Mouse (Mus musculus) embryonic facial prominence, embryonic 13.5 days (tissue): ENCODE data around the gene Lin54. TPM values are rescaled to one million over a fixed set of nuclear protein-coding genes. Genes with fewer than 3 reads are reported as not detected.
"Not testable (repeated sequence)": the region's sequence is repeated elsewhere in the genome, so short reads cannot be mapped to it uniquely, and the experiment has no call there.

ENCODE experiments used
- ATAC-seq: fragments of 200-750 bp; cut with Nextera tagmentation; 2 replicates; pipeline ENCODE4 v1.8.0; 2017; ENCODE audit warnings: low read depth; ENCODE audit not compliant: insufficient number of reproducible peaks, insufficient read depth, low FRiP score, low TSS enrichment
- H3K27ac ChIP-seq: fragments of 300-500 bp; sonication (generic); 2 replicates; pipeline ENCODE4 v1.5.1; 2015; ENCODE audit warnings: moderate library complexity, mild to moderate bottlenecking, inconsistent platforms
- H3K27me3 ChIP-seq: fragments of 300-500 bp; sonication (generic); 2 replicates; pipeline ENCODE4 v1.6.1; 2015; ENCODE audit warnings: mild to moderate bottlenecking, inconsistent platforms
- H3K36me3 ChIP-seq: fragments of 300-500 bp; sonication (generic); 2 replicates; pipeline ENCODE4 v1.6.1; 2015; ENCODE audit warnings: mild to moderate bottlenecking, inconsistent platforms
- H3K4me1 ChIP-seq: fragments of 300-500 bp; sonication (generic); 2 replicates; pipeline ENCODE4 v1.6.1; 2015; ENCODE audit warnings: inconsistent platforms
- H3K4me2 ChIP-seq: fragments of 300-500 bp; sonication (generic); 2 replicates; pipeline ENCODE4 v1.6.1; 2015; ENCODE audit warnings: moderate library complexity, mild to moderate bottlenecking, inconsistent platforms
- H3K4me3 ChIP-seq: fragments of 300-500 bp; sonication (generic); 2 replicates; pipeline ENCODE4 v1.5.1; 2015; ENCODE audit warnings: mild to moderate bottlenecking, inconsistent platforms
- H3K9ac ChIP-seq: fragments of 300-500 bp; sonication (generic); 2 replicates; pipeline ENCODE4 v1.6.1; 2015; ENCODE audit warnings: mild to moderate bottlenecking, inconsistent platforms
- H3K9me3 ChIP-seq: fragments of 300-500 bp; sonication (generic); 2 replicates; pipeline ENCODE4 v1.6.1; 2016; ENCODE audit warnings: inconsistent platforms
- WGBS: fragments of 180-500 bp; shearing (Covaris S2); methylation state at CpG from one replicate; pipeline ENCODE4 v1.1.7; 2015; ENCODE audit warnings: mixed read lengths; 5-methylcytosine and 5-hydroxymethylcytosine counted together
- polyA plus RNA-seq: library from polyadenylated mRNA; unstranded; fragments of >200 nt; fragmentation: Nextera tagmentation; extraction: Ambion mirVana; gene quantifications from 2 replicates; pipeline ENCODE4 v1.2.1, GENCODE M21; 2015

Gene Lin54
- polyA plus RNA-seq, 1 experiment from 2014 or later: 11.0 TPM

DNA sequence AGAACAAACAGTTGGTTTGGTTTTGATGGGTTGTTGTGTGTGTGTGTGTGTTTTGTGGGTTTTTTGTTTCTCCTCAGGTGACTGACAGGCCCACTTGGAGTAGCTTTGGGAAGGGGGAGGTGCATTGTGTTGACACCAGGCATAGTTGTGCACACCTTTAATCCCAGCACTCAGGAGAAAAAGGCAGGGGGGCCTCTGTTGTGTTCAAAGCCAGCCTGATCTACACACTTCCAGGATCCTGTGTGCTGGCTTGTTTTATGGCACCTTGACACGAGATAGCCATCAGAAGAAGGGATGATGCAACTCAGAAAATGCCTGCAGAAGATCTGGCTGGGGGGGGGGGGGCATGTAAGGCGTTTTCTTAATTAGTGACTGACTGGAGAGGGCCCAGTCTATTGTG lies 69.5 kb downstream of the Lin54 start:
- ATAC-seq: no peak
- H3K4me1 ChIP-seq: peaks cover 30% of the 10 kb centered on the region
- H3K4me2 ChIP-seq: peak overlapping the region; percentile 93
- H3K9me3 ChIP-seq: no peaks in the 10 kb centered on the region
- H3K4me3 ChIP-seq: no peak overlapping the region
- no peak overlapping the region; the same call in 1 of the 2 replicates for H3K9ac ChIP-seq
- H3K36me3 ChIP-seq: peaks cover 21% of the 10 kb centered on the region
- no peaks in the 10 kb centered on the region for H3K27me3 ChIP-seq
- 52% methylated on average over 2 of the region's 2 CpGs for WGBS
- H3K27ac ChIP-seq: no peak overlapping the region

- Histone ChIP-seq H3K27me3 (no peaks in the 10 kb centered on the region), H3K27ac (peak overlapping the region; percentile 94), H3K4me1 (peaks cover 34% of the 10 kb centered on the region), H3K36me3 (peaks cover 30% of the 10 kb centered on the region), H3K9me3 (no peaks in the 10 kb centered on the region), H3K4me2 (peak overlapping the region; percentile 93), H3K4me3 (peak overlapping the region; percentile 81), H3K9ac (peak overlapping the region; percentile 97)
- 3% methylated on average over 11 of the region's 11 CpGs for WGBS
- no peak for ATAC-seq
These were observed 70.4 kb downstream of the Lin54 start for GRCm38 (mm10) chr5:100430076-100430390.

GRCm38 (mm10) chr5:100429344-100430075 lies 70.9 kb downstream of the Lin54 start:
- Histone ChIP-seq H3K9me3 (no peaks in the 10 kb centered on the region), H3K4me2 (peak overlapping the region; percentile 93), H3K9ac (peak overlapping the region; percentile 97), H3K27me3 (no peaks in the 10 kb centered on the region), H3K4me3 (peak overlapping the region; percentile 81), H3K4me1 (peaks cover 39% of the 10 kb centered on the region), H3K36me3 (peaks cover 35% of the 10 kb centered on the region), H3K27ac (peak overlapping the region; percentile 94)
- WGBS: under 1% methylated on average over 53 of the region's 53 CpGs
- ATAC-seq: peak; percentile 98

- under 1% methylated on average over 20 of the region's 20 CpGs for WGBS
- peak; percentile 61 for ATAC-seq
- peak overlapping the region; percentile 94 for H3K27ac ChIP-seq
- peaks cover 41% of the 10 kb centered on the region for H3K36me3 ChIP-seq
- peaks cover 45% of the 10 kb centered on the region for H3K4me1 ChIP-seq
- H3K4me3 ChIP-seq: peak overlapping the region; percentile 81
- no peaks in the 10 kb centered on the region for H3K27me3 ChIP-seq
- peak overlapping the region; percentile 93 for H3K4me2 ChIP-seq
- no peaks in the 10 kb centered on the region for H3K9me3 ChIP-seq
- peak overlapping the region; percentile 97 for H3K9ac ChIP-seq
These were observed 71.6 kb downstream of the Lin54 start for GRCm38 (mm10) chr5:100428734-100429343.

DNA sequence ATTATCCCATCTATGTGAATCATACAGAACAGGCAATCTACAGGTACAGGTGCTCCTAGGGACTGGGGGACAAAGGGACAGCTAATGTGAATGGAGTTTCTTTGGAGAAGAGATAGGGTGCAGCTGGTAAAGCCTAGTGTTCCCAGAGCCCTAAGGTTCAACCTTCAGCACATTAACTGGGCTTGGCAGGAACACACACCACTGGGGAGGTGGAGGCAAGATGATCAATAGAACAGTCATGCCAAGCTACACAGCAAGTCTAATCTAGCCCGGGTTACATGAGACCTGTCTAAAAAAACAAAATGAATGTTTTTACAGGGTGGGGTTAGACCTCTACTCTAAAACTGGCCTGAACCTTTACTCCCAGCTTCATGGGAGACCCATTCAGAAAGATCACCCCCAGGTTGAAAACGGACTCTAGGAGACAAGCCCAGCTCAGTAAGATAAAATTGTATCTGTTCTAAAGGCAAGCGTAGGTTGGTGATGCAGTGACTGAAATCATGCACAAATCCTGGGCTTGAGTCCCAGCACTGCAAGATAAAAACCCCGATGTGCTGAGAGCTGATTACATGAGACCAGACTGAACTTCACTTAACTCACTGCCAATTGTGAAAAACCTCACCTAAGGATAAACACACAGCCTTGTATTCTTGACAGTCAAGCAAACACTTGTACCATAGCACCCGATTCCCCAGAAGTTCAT lies 72.3 kb downstream of the Lin54 start:
- H3K4me3 ChIP-seq: peak overlapping the region; percentile 81
- H3K36me3 ChIP-seq: peaks cover 48% of the 10 kb centered on the region
- no peaks in the 10 kb centered on the region for H3K27me3 ChIP-seq
- ATAC-seq: no peak
- H3K4me1 ChIP-seq: peaks cover 52% of the 10 kb centered on the region
- H3K9me3 ChIP-seq: no peaks in the 10 kb centered on the region
- WGBS: 7% methylated on average over 5 of the region's 5 CpGs
- H3K4me2 ChIP-seq: peak overlapping the region; percentile 93
- H3K9ac ChIP-seq: peak overlapping the region; percentile 97
- no peak overlapping the region for H3K27ac ChIP-seq

DNA sequence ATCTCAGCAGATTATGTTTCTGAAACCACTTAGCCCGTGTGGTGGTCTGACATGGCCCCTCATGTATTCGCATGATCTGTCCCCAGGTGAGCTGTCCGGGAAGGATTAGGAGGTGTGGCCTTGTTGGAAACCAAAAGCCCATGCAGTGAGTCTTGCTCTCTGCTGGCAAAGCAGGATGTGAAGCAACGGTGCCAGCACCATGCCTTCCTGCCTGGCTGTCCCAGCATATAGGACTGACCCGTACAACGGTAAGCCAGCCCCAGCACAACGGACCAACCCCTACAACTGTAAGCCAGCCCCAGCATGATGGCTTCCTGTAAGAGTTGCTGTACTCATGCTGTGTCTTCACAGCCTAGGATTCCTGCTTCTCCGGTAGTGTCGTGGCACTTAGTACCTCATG lies 73.2 kb downstream of the Lin54 start:
- no peak for ATAC-seq
- 0 out of 2 replicates have a peak overlapping the region, but pooled peaks have one; percentile 7 for H3K27ac ChIP-seq
- peaks cover 55% of the 10 kb centered on the region for H3K4me1 ChIP-seq
- peaks cover 57% of the 10 kb centered on the region for H3K36me3 ChIP-seq
- WGBS: 40% methylated on average over 9 of the region's 9 CpGs
- H3K9ac ChIP-seq: peak overlapping the region; percentile 97
- no peaks in the 10 kb centered on the region for H3K9me3 ChIP-seq
- no peaks in the 10 kb centered on the region for H3K27me3 ChIP-seq
- H3K4me3 ChIP-seq: peak overlapping the region; percentile 81
- H3K4me2 ChIP-seq: peak overlapping the region; percentile 93

DNA sequence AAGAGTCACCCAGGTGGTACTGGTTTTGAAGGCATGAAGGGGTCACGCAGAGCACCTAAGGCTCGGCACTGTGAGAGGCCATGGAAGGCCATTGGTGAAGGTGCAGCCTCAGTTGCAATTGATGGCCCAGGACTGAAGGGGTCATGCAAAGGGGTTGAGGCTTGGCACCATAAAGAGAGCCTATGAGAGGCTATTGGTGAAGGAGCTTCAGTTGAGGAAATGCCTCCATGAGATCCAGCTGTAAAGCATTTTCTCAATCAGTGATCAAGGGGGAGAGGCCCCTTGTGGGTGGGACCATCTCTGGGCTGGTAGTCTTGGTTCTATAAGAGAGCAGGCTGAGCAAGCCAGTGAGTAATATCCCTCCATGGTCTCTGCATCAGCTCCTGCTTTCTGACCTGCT lies 74.6 kb downstream of the Lin54 start:
- not testable (repeated sequence) for H3K9ac ChIP-seq, H3K27ac ChIP-seq, H3K27me3 ChIP-seq, H3K9me3 ChIP-seq, ATAC-seq
- 66% methylated on average over 2 of the region's 2 CpGs for WGBS
- Histone ChIP-seq H3K36me3 (peaks cover 71% of the 10 kb centered on the region), H3K4me1 (peaks cover 55% of the 10 kb centered on the region), H3K4me2 (peak overlapping the region; percentile 93; the same call in 1 of the 2 replicates), H3K4me3 (peak overlapping the region; percentile 81; the same call in 1 of the 2 replicates)

- no peak overlapping the region for H3K27ac ChIP-seq
- peaks cover 86% of the 10 kb centered on the region for H3K36me3 ChIP-seq
- H3K4me1 ChIP-seq: peaks cover 47% of the 10 kb centered on the region
- ATAC-seq: no peak
- H3K27me3 ChIP-seq: no peaks in the 10 kb centered on the region
- H3K4me2 ChIP-seq: peak overlapping the region; percentile 31
- 77% methylated on average over 3 of the region's 3 CpGs for WGBS
- no peaks in the 10 kb centered on the region for H3K9me3 ChIP-seq
- peak overlapping the region; percentile 11; the same call in 1 of the 2 replicates for H3K9ac ChIP-seq
- H3K4me3 ChIP-seq: 0 out of 2 replicates have a peak overlapping the region, but pooled peaks have one; percentile 9
These were observed 76.2 kb downstream of the Lin54 start for GRCm38 (mm10) chr5:100424252-100424651.

GRCm38 (mm10) chr5:100423626-100424025 lies 76.8 kb downstream of the Lin54 start:
- Histone ChIP-seq H3K36me3 (peaks cover 92% of the 10 kb centered on the region), H3K4me2 (peak overlapping the region; percentile 31), H3K27me3 (no peaks in the 10 kb centered on the region), H3K27ac (0 out of 2 replicates have a peak overlapping the region, but pooled peaks have one; percentile 48), H3K4me3 (no peak overlapping the region), H3K9me3 (no peaks in the 10 kb centered on the region), H3K9ac (peak overlapping the region; percentile 58), H3K4me1 (peaks cover 47% of the 10 kb centered on the region)
- no peak for ATAC-seq
- 81% methylated on average over 7 of the region's 7 CpGs for WGBS

GRCm38 (mm10) chr5:100418861-100419260 lies 81.6 kb downstream of the Lin54 start:
- Histone ChIP-seq H3K9ac (no peak overlapping the region), H3K27ac (0 out of 2 replicates have a peak overlapping the region, but pooled peaks have one; percentile 24), H3K9me3 (no peaks in the 10 kb centered on the region), H3K4me3 (no peak overlapping the region), H3K4me1 (peaks cover 20% of the 10 kb centered on the region), H3K27me3 (no peaks in the 10 kb centered on the region), H3K36me3 (peaks cover 57% of the 10 kb centered on the region), H3K4me2 (no peak overlapping the region)
- 58% methylated on average over 4 of the region's 4 CpGs for WGBS
- ATAC-seq: no peak

GRCm38 (mm10) chr5:100418077-100418476 lies 82.4 kb downstream of the Lin54 start:
- no peak overlapping the region for H3K4me2 ChIP-seq
- H3K4me3 ChIP-seq: no peak overlapping the region
- peaks cover 20% of the 10 kb centered on the region for H3K4me1 ChIP-seq
- H3K27me3 ChIP-seq: no peaks in the 10 kb centered on the region
- no peak for ATAC-seq
- peaks cover 50% of the 10 kb centered on the region for H3K36me3 ChIP-seq
- H3K9ac ChIP-seq: no peak overlapping the region
- whole genome bisulfite sequencing: 85% methylated on average over 2 of the region's 2 CpGs
- no peak overlapping the region for H3K27ac ChIP-seq
- no peaks in the 10 kb centered on the region for H3K9me3 ChIP-seq
